17 mouse cellular contexts compared by ENCODE assay signal in genomic region chr11:16528391-16528790, GRCm38 (mm10).
"Had no signal": no experiment of that assay in that cellular context is flagged by ENCODE, and none has a peak within 500 bp of the region (broad histone marks: within the 10 kb centered on the region; RNA-seq: fewer than 3 reads in every experiment).

No protein-coding gene starts in this region.

- ATAC-seq: liver, postnatal 0 days; lung, postnatal 0 days; midbrain, embryonic 13.5 days; midbrain, embryonic 15.5 days had no signal

- H3K9me3 ChIP-seq: lung, embryonic 15.5 days; megakaryocyte, embryonic 14.5 days; midbrain, embryonic 13.5 days; midbrain, embryonic 15.5 days; neural tube, embryonic 12.5 days had no signal

- H3K36me3 ChIP-seq: lung, embryonic 15.5 days; midbrain, embryonic 13.5 days; midbrain, embryonic 15.5 days; neural tube, embryonic 12.5 days had no signal

- DNase-seq: liver, postnatal 0 days; lung, adult 2 months; lung, postnatal 14 days; lung, postnatal 36 days; right cerebral cortex, postnatal 25 days; right cerebral cortex, postnatal 4 days; thymus, adult 18-20 months; thymus, postnatal 14 days; thymus, postnatal 36 days had no signal

- H3K4me3 ChIP-seq: lung, embryonic 15.5 days; megakaryocyte, embryonic 14.5 days; midbrain, embryonic 13.5 days; midbrain, embryonic 15.5 days; neural tube, embryonic 12.5 days had no signal

- H3K4me1 ChIP-seq: lung, embryonic 15.5 days; midbrain, embryonic 13.5 days; midbrain, embryonic 15.5 days; neural tube, embryonic 12.5 days had no signal

- H3K27me3 ChIP-seq: lung, embryonic 15.5 days; megakaryocyte, embryonic 14.5 days; midbrain, embryonic 13.5 days; midbrain, embryonic 15.5 days; neural tube, embryonic 12.5 days had no signal

- H3K4me2 ChIP-seq: lung, embryonic 15.5 days; midbrain, embryonic 11.5 days; midbrain, embryonic 13.5 days; midbrain, embryonic 15.5 days; neural tube, embryonic 12.5 days had no signal

- H3K9ac ChIP-seq: liver, postnatal 0 days; lung, embryonic 15.5 days; midbrain, embryonic 13.5 days; midbrain, embryonic 15.5 days; neural tube, embryonic 12.5 days had no signal

- H3K27ac ChIP-seq: lung, embryonic 15.5 days; macrophage; midbrain, embryonic 13.5 days; midbrain, embryonic 15.5 days; neural tube, embryonic 12.5 days had no signal
